In the genomic region with DNA sequence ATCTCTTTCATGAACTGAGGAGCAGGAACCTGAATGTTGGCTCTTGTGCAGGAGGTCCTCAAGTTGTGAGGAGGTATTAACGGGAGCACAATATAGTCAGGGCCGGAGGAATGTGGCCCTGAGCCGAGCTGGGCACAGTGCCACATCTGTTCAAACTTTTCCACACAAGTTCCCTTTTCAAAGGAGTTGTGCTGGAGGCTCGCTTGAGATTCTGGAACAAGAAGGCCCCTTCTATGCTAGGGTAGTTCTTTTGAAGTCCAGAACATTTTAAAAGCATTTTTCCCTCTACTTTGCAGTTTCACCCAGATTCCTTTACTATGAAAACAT, we compare ENCODE assay signal across 8 mouse cellular contexts. TPM values are rescaled to one million over a fixed set of nuclear protein-coding genes. Genes with fewer than 3 reads are reported as not detected.
DNase-seq lines count a peak whose midpoint lies in the region; ATAC-seq and TF ChIP-seq lines count a peak whose summit lies in the region.

No protein-coding gene starts in this region.

- peak overlapping the region; percentile 84 for H3K4me2 ChIP-seq in forebrain, embryonic 12.5 days
- H3K4me2 ChIP-seq in heart, postnatal 0 days (ENCODE audit: low read depth, low read length) = peak overlapping the region; percentile 89
- peak overlapping the region; percentile 96 for H3K4me2 ChIP-seq in liver, embryonic 13.5 days

- ATAC-seq in erythroblast, adult 5-6 weeks (replicated peaks; ENCODE audit: low FRiP score, poor library complexity, severe bottlenecking) = no peak
- peak; percentile 59; the same call in 1 of the 2 replicates for ATAC-seq in forebrain, embryonic 12.5 days (ENCODE audit: low FRiP score)
- peak; percentile 55 for ATAC-seq in heart, postnatal 0 days (ENCODE audit: insufficient read depth, low read depth)
- ATAC-seq in liver, embryonic 13.5 days (ENCODE audit: low read depth) = no peak
- ATAC-seq in monocyte, adult 5-6 weeks (replicated peaks; ENCODE audit: insufficient number of reproducible peaks, low FRiP score, low TSS enrichment, poor library complexity, severe bottlenecking) = no peak

- H3K27ac ChIP-seq in forebrain, embryonic 12.5 days = peak overlapping the region; percentile 92
- H3K27ac ChIP-seq in heart, postnatal 0 days (ENCODE audit: low read depth) = peak overlapping the region; percentile 70
- peak overlapping the region; percentile 88 for H3K27ac ChIP-seq in liver, embryonic 13.5 days

- H3K9me3 ChIP-seq in erythroblast, embryonic 14.5 days (ENCODE audit: control insufficient read depth, low read length) = no peaks in the 10 kb centered on the region
- H3K9me3 ChIP-seq in forebrain, embryonic 12.5 days = no peaks in the 10 kb centered on the region
- no peaks in the 10 kb centered on the region for H3K9me3 ChIP-seq in heart, postnatal 0 days (replicated peaks; ENCODE audit: control insufficient read depth, low read length)
- no peaks in the 10 kb centered on the region for H3K9me3 ChIP-seq in liver, embryonic 13.5 days (replicated peaks)

- no peak overlapping the region for H3K9ac ChIP-seq in forebrain, embryonic 12.5 days
- H3K9ac ChIP-seq in heart, postnatal 0 days (replicated peaks; ENCODE audit: low read depth, low read length) = 0 out of 2 replicates have a peak overlapping the region, but pooled peaks have one; percentile 11
- H3K9ac ChIP-seq in liver, embryonic 13.5 days = peak overlapping the region; percentile 77

- peaks cover 5% of the 10 kb centered on the region for H3K36me3 ChIP-seq in erythroblast, embryonic 14.5 days (ENCODE audit: control insufficient read depth)
- 0 out of 2 replicates have a peak, but pooled peaks cover 3% of the 10 kb centered on the region for H3K36me3 ChIP-seq in forebrain, embryonic 12.5 days (replicated peaks)
- no peaks in the 10 kb centered on the region for H3K36me3 ChIP-seq in heart, postnatal 0 days (replicated peaks; ENCODE audit: control insufficient read depth, insufficient read depth, low read length)
- peaks cover 3% of the 10 kb centered on the region for H3K36me3 ChIP-seq in liver, embryonic 13.5 days

- 8% methylated on average over 4 of the region's 4 CpGs for WGBS in forebrain, embryonic 12.5 days
- WGBS in heart, postnatal 0 days = 5% methylated on average over 4 of the region's 4 CpGs
- 48% methylated on average over 4 of the region's 4 CpGs for WGBS in liver, embryonic 13.5 days (ENCODE audit: insufficient replicate concordance)

- H3K27me3 ChIP-seq in erythroblast, embryonic 14.5 days (ENCODE audit: control insufficient read depth) = no peaks in the 10 kb centered on the region
- peaks cover 5% of the 10 kb centered on the region; the same call in 1 of the 2 replicates for H3K27me3 ChIP-seq in forebrain, embryonic 12.5 days
- no peaks in the 10 kb centered on the region for H3K27me3 ChIP-seq in heart, postnatal 0 days (ENCODE audit: control insufficient read depth, insufficient read depth, low read length)
- no peaks in the 10 kb centered on the region for H3K27me3 ChIP-seq in liver, embryonic 13.5 days

- no peak for TF ChIP-seq CTCF in heart, postnatal 0 days (IDR thresholded peaks at IDR 0.05; ENCODE audit: low read depth)

- peak; percentile 77 for DNase-seq in heart, postnatal 0 days (ENCODE audit: low spot score)
- DNase-seq in kidney, postnatal 36 days = peak; percentile 89 to 94
- no peak for DNase-seq in liver, embryonic 13.5 days
- DNase-seq in ovary, adult 18-20 months (ENCODE audit: low spot score) = peak; percentile 69

- peaks cover 35% of the 10 kb centered on the region for H3K4me1 ChIP-seq in erythroblast, embryonic 14.5 days (ENCODE audit: control insufficient read depth)
- peaks cover 28% of the 10 kb centered on the region for H3K4me1 ChIP-seq in forebrain, embryonic 12.5 days
- H3K4me1 ChIP-seq in heart, postnatal 0 days (ENCODE audit: control insufficient read depth, insufficient read depth) = peaks cover 30% of the 10 kb centered on the region
- peaks cover 37% of the 10 kb centered on the region for H3K4me1 ChIP-seq in liver, embryonic 13.5 days (replicated peaks)

- no peak for TF ChIP-seq EP300 in heart, postnatal 0 days (IDR thresholded peaks at IDR 0.05; ENCODE audit: low read depth)

- H3K4me3 ChIP-seq in erythroblast, embryonic 14.5 days (replicated peaks) = peak overlapping the region; percentile 89
- H3K4me3 ChIP-seq in forebrain, embryonic 12.5 days (replicated peaks) = peak overlapping the region; percentile 74
- H3K4me3 ChIP-seq in heart, postnatal 0 days (ENCODE audit: low read depth, low read length) = peak overlapping the region; percentile 60
- peak overlapping the region; percentile 82 for H3K4me3 ChIP-seq in liver, embryonic 13.5 days (replicated peaks)

RNA-seq across cellular contexts. Expression of a gene that starts 21.5 kb away (rescaled TPM):
- polyA plus RNA-seq in erythroblast, embryonic 14.5 days (2012) = 0.14 and 0.48 TPM in 2 replicates
- 9.8 and 32.5 TPM in 2 replicates for total RNA-seq in erythroblast, adult 5-6 weeks (2015; ENCODE audit: low replicate concordance)
- total RNA-seq in erythroblast, adult 5-6 weeks (2017; ENCODE audit: low replicate concordance) = 13.7 and 25.0 TPM in 2 replicates
- polyA plus RNA-seq in forebrain, embryonic 12.5 days (2016; fragmentation: Nextera tagmentation; extraction: Ambion mirVana) = 169 and 172 TPM in 2 replicates
- 30.6 and 55.3 TPM in 2 replicates for total RNA-seq in heart, postnatal 0 days (2014; rRNA removed; ENCODE audit: low replicate concordance)
- polyA plus RNA-seq in heart, postnatal 0 days (2015; fragmentation: Nextera tagmentation; extraction: Ambion mirVana) = 20.3 and 20.4 TPM in 2 replicates
- 165 and 186 TPM in 2 replicates for polyA plus RNA-seq in liver, embryonic 13.5 days (2015; fragmentation: Nextera tagmentation; extraction: Ambion mirVana)
- total RNA-seq in monocyte, adult 5-6 weeks (2017) = 7.0 to 22.2 TPM (median 20.8 TPM) in 3 replicates

RNA-seq across cellular contexts. Expression of a gene that starts 59.1 kb away (rescaled TPM):
- polyA plus RNA-seq in erythroblast, embryonic 14.5 days (2012) = 0.15 and 0.18 TPM in 2 replicates
- 2.5 and 3.1 TPM in 2 replicates for total RNA-seq in erythroblast, adult 5-6 weeks (2015; ENCODE audit: low replicate concordance)
- total RNA-seq in erythroblast, adult 5-6 weeks (2017; ENCODE audit: low replicate concordance) = 2.7 and 6.1 TPM in 2 replicates
- 63.5 and 65.2 TPM in 2 replicates for polyA plus RNA-seq in forebrain, embryonic 12.5 days (2016; fragmentation: Nextera tagmentation; extraction: Ambion mirVana)
- 4.6 TPM in 2 replicates for total RNA-seq in heart, postnatal 0 days (2014; rRNA removed; ENCODE audit: low replicate concordance)
- 6.9 and 7.2 TPM in 2 replicates for polyA plus RNA-seq in heart, postnatal 0 days (2015; fragmentation: Nextera tagmentation; extraction: Ambion mirVana)
- 12.8 and 13.3 TPM in 2 replicates for polyA plus RNA-seq in liver, embryonic 13.5 days (2015; fragmentation: Nextera tagmentation; extraction: Ambion mirVana)
- total RNA-seq in monocyte, adult 5-6 weeks (2017) = 1.9 to 4.9 TPM (median 3.2 TPM) in 3 replicates

Comparison
In these comparisons a context has a peak if more than half of its experiments do, and no peak if none do; other contexts are left out.
1. ATAC-seq: peak in forebrain, embryonic 12.5 days (single experiment) and heart, postnatal 0 days (single experiment); none in erythroblast, adult 5-6 weeks (single experiment), liver, embryonic 13.5 days (single experiment) and monocyte, adult 5-6 weeks (single experiment).
2. RNA of a gene that starts 21.5 kb away (polyA plus RNA-seq): 169 to 172 TPM in forebrain, embryonic 12.5 days, 165 to 186 TPM in liver, embryonic 13.5 days and 20.3 to 20.4 TPM in heart, postnatal 0 days; 0.14 to 0.48 TPM in erythroblast, embryonic 14.5 days; every median in the first group is over 10 times any median in the second.
3. Peak in every context shown above with its lines, with median percentiles within 50 percentile points of each other: H3K4me3 ChIP-seq, H3K27ac ChIP-seq and H3K4me2 ChIP-seq.